Mouse (Mus musculus): Measurements from ENCODE around the gene Mvb12a.
"Not testable (repeated sequence)": the region's sequence is repeated elsewhere in the genome, so short reads cannot be mapped to it uniquely, and the experiment has no call there.

Mvb12a gene

GRCm38 (mm10) chr8:71526272-71526671 lies 16.4 kb upstream of the Mvb12a start:
- no peak for DNase-seq (ENCODE audit: inconsistent age in 2 of 2, low spot score in 1 of 2)

- no peak for DNase-seq (ENCODE audit: inconsistent age in 2 of 2, low spot score in 1 of 2)
These were observed 15.4 kb upstream of the Mvb12a start for GRCm38 (mm10) chr8:71527162-71527870.

- no peak for DNase-seq (ENCODE audit: inconsistent age in 2 of 2, low spot score in 1 of 2)
These were observed 14.2 kb upstream of the Mvb12a start for GRCm38 (mm10) chr8:71528362-71529073.

GRCm38 (mm10) chr8:71530735-71531467 lies 11.8 kb upstream of the Mvb12a start:
- DNase-seq (ENCODE audit: inconsistent age in 2 of 2, low spot score in 1 of 2): not testable (repeated sequence)

GRCm38 (mm10) chr8:71534263-71534810 lies 8.4 kb upstream of the Mvb12a start:
- DNase-seq (ENCODE audit: inconsistent age in 2 of 2, low spot score in 1 of 2): no peak

GRCm38 (mm10) chr8:71535663-71536062 lies 7.1 kb upstream of the Mvb12a start:
- DNase-seq (ENCODE audit: inconsistent age in 2 of 2, low spot score in 1 of 2): no peak

- peak; percentile 92 to 98 for DNase-seq (ENCODE audit: inconsistent age in 2 of 2, low spot score in 1 of 2)
These were observed 5.5 kb upstream of the Mvb12a start, which contains the start of gene Bst2 for GRCm38 (mm10) chr8:71537028-71537867. Gene Bst2, minus strand, starts transcription at chr8:71537456.

- DNase-seq (ENCODE audit: inconsistent age in 2 of 2, low spot score in 1 of 2): no peak
These were observed 1.0 kb downstream of the Mvb12a start for GRCm38 (mm10) chr8:71543755-71544154.

- no peak for DNase-seq (ENCODE audit: inconsistent age in 2 of 2, low spot score in 1 of 2)
These were observed 2.3 kb downstream of the Mvb12a start for GRCm38 (mm10) chr8:71545053-71545452.

GRCm38 (mm10) chr8:71547590-71547989 lies 4.9 kb downstream of the Mvb12a start:
- DNase-seq (ENCODE audit: inconsistent age in 2 of 2, low spot score in 1 of 2): no peak

GRCm38 (mm10) chr8:71550754-71551153 lies 8.0 kb downstream of the Mvb12a start:
- DNase-seq (ENCODE audit: inconsistent age in 2 of 2, low spot score in 1 of 2): no peak

GRCm38 (mm10) chr8:71552770-71553169 lies 10.0 kb downstream of the Mvb12a start:
- no peak for DNase-seq (ENCODE audit: inconsistent age in 2 of 2, low spot score in 1 of 2)

GRCm38 (mm10) chr8:71554001-71554400 lies 11.3 kb downstream of the Mvb12a start:
- DNase-seq (ENCODE audit: inconsistent age in 2 of 2, low spot score in 1 of 2): no peak

GRCm38 (mm10) chr8:71554644-71555043 lies 11.9 kb downstream of the Mvb12a start:
- no peak for DNase-seq (ENCODE audit: inconsistent age in 2 of 2, low spot score in 1 of 2)

GRCm38 (mm10) chr8:71558071-71558957 lies 15.6 kb downstream of the Mvb12a start, which contains the start of gene Tmem221:
Gene Tmem221, minus strand, starts transcription at chr8:71558871.
- peak in 1 of 2 experiments; percentile 49 for DNase-seq (ENCODE audit: inconsistent age in 2 of 2, low spot score in 1 of 2)

GRCm38 (mm10) chr8:71558958-71559690 lies 16.4 kb downstream of the Mvb12a start:
- peak; percentile 90 to 96 for DNase-seq (ENCODE audit: inconsistent age in 2 of 2, low spot score in 1 of 2)

GRCm38 (mm10) chr8:71560071-71560470 lies 17.3 kb downstream of the Mvb12a start:
- no peak for DNase-seq (ENCODE audit: inconsistent age in 2 of 2, low spot score in 1 of 2)

- DNase-seq (ENCODE audit: inconsistent age in 2 of 2, low spot score in 1 of 2): peak in 1 of 2 experiments; percentile 78
These were observed 18.0 kb downstream of the Mvb12a start for GRCm38 (mm10) chr8:71560765-71561164.

- peak; percentile 58 to 87 for DNase-seq (ENCODE audit: inconsistent age in 2 of 2, low spot score in 1 of 2)
These were observed 18.7 kb downstream of the Mvb12a start for GRCm38 (mm10) chr8:71561401-71561800.
